Mouse (Mus musculus): ENCODE measurements around the gene Prickle4. TPM values are rescaled to one million over a fixed set of nuclear protein-coding genes. Genes with fewer than 3 reads are reported as not detected.

Prickle4 gene
- polyA plus RNA-seq, 1 experiment: 1.5 TPM

- H3K4me1 ChIP-seq (ENCODE audit: control insufficient read depth, insufficient read depth, low read length): no peaks in the 10 kb centered on the region
- TF ChIP-seq CTCF (IDR thresholded peaks at IDR 0.05; ENCODE audit: borderline replicate concordance, insufficient read depth, low read depth, low read length) (no peak), POLR2A (IDR thresholded peaks at IDR 0.05; ENCODE audit: borderline replicate concordance, insufficient read depth, low read length) (no peak)
- H3K4me3 ChIP-seq (replicated peaks; ENCODE audit: insufficient read depth, low read depth, low read length): no peak overlapping the region
- 52% methylated on average over 13 of the region's 22 CpGs for WGBS
- no peaks in the 10 kb centered on the region for H3K27me3 ChIP-seq (ENCODE audit: control insufficient read depth, insufficient read depth, low read length)
- DNase-seq: no peak
- H3K27ac ChIP-seq (ENCODE audit: insufficient read depth, low read length): no peak overlapping the region
Measured at GRCm38 (mm10) chr17:47712889-47713571, 18.5 kb upstream of the Prickle4 start.

GRCm38 (mm10) chr17:47711883-47712282, 17.3 kb upstream of the Prickle4 start:
- 69% methylated on average over 6 of the region's 6 CpGs for WGBS
- Histone ChIP-seq H3K27me3 (ENCODE audit: control insufficient read depth, insufficient read depth, low read length) (no peaks in the 10 kb centered on the region), H3K27ac (ENCODE audit: insufficient read depth, low read length) (no peak overlapping the region), H3K4me1 (ENCODE audit: control insufficient read depth, insufficient read depth, low read length) (no peaks in the 10 kb centered on the region), H3K4me3 (replicated peaks; ENCODE audit: insufficient read depth, low read depth, low read length) (no peak overlapping the region)
- TF ChIP-seq CTCF (IDR thresholded peaks at IDR 0.05; ENCODE audit: borderline replicate concordance, insufficient read depth, low read depth, low read length) (no peak), POLR2A (IDR thresholded peaks at IDR 0.05; ENCODE audit: borderline replicate concordance, insufficient read depth, low read length) (no peak)
- no peak for DNase-seq

- TF ChIP-seq CTCF (IDR thresholded peaks at IDR 0.05; ENCODE audit: borderline replicate concordance, insufficient read depth, low read depth, low read length) (no peak), POLR2A (IDR thresholded peaks at IDR 0.05; ENCODE audit: borderline replicate concordance, insufficient read depth, low read length) (no peak)
- no peak for DNase-seq
- H3K4me3 ChIP-seq (replicated peaks; ENCODE audit: insufficient read depth, low read depth, low read length): no peak overlapping the region
- WGBS: 87% methylated on average over 3 of the region's 3 CpGs
- H3K4me1 ChIP-seq (ENCODE audit: control insufficient read depth, insufficient read depth, low read length): no peaks in the 10 kb centered on the region
- no peak overlapping the region for H3K27ac ChIP-seq (ENCODE audit: insufficient read depth, low read length)
- no peaks in the 10 kb centered on the region for H3K27me3 ChIP-seq (ENCODE audit: control insufficient read depth, insufficient read depth, low read length)
Measured at GRCm38 (mm10) chr17:47710036-47710435, 15.5 kb upstream of the Prickle4 start.

GRCm38 (mm10) chr17:47708972-47709371, 14.4 kb upstream of the Prickle4 start:
- Histone ChIP-seq H3K4me1 (ENCODE audit: control insufficient read depth, insufficient read depth, low read length) (no peaks in the 10 kb centered on the region), H3K27me3 (ENCODE audit: control insufficient read depth, insufficient read depth, low read length) (no peaks in the 10 kb centered on the region), H3K4me3 (replicated peaks; ENCODE audit: insufficient read depth, low read depth, low read length) (no peak overlapping the region), H3K27ac (ENCODE audit: insufficient read depth, low read length) (no peak overlapping the region)
- TF ChIP-seq POLR2A (IDR thresholded peaks at IDR 0.05; ENCODE audit: borderline replicate concordance, insufficient read depth, low read length): no peak
- no peak for TF ChIP-seq CTCF (IDR thresholded peaks at IDR 0.05; ENCODE audit: borderline replicate concordance, insufficient read depth, low read depth, low read length)
- WGBS: 78% methylated on average over 4 of the region's 4 CpGs
- no peak for DNase-seq

- TF ChIP-seq POLR2A (IDR thresholded peaks at IDR 0.05; ENCODE audit: borderline replicate concordance, insufficient read depth, low read length) (no peak), CTCF (IDR thresholded peaks at IDR 0.05; ENCODE audit: borderline replicate concordance, insufficient read depth, low read depth, low read length) (no peak)
- DNase-seq: no peak
- Histone ChIP-seq H3K4me1 (ENCODE audit: control insufficient read depth, insufficient read depth, low read length) (no peaks in the 10 kb centered on the region), H3K4me3 (replicated peaks; ENCODE audit: insufficient read depth, low read depth, low read length) (no peak overlapping the region), H3K27me3 (ENCODE audit: control insufficient read depth, insufficient read depth, low read length) (no peaks in the 10 kb centered on the region), H3K27ac (ENCODE audit: insufficient read depth, low read length) (no peak overlapping the region)
- 60% methylated on average over 3 of the region's 3 CpGs for WGBS
Measured at GRCm38 (mm10) chr17:47707961-47708360, 13.4 kb upstream of the Prickle4 start.

GRCm38 (mm10) chr17:47706196-47706595, 11.7 kb upstream of the Prickle4 start:
- DNase-seq: no peak
- Histone ChIP-seq H3K4me1 (ENCODE audit: control insufficient read depth, insufficient read depth, low read length) (no peaks in the 10 kb centered on the region), H3K27me3 (ENCODE audit: control insufficient read depth, insufficient read depth, low read length) (no peaks in the 10 kb centered on the region), H3K27ac (ENCODE audit: insufficient read depth, low read length) (no peak overlapping the region), H3K4me3 (replicated peaks; ENCODE audit: insufficient read depth, low read depth, low read length) (no peak overlapping the region)
- WGBS: 22% methylated on average over 1 of the region's 1 CpGs
- no peak for TF ChIP-seq CTCF (IDR thresholded peaks at IDR 0.05; ENCODE audit: borderline replicate concordance, insufficient read depth, low read depth, low read length)
- no peak for TF ChIP-seq POLR2A (IDR thresholded peaks at IDR 0.05; ENCODE audit: borderline replicate concordance, insufficient read depth, low read length)

GRCm38 (mm10) chr17:47704692-47705091, 10.2 kb upstream of the Prickle4 start:
- Histone ChIP-seq H3K4me3 (replicated peaks; ENCODE audit: insufficient read depth, low read depth, low read length) (no peak overlapping the region), H3K27me3 (ENCODE audit: control insufficient read depth, insufficient read depth, low read length) (no peaks in the 10 kb centered on the region), H3K4me1 (ENCODE audit: control insufficient read depth, insufficient read depth, low read length) (no peaks in the 10 kb centered on the region), H3K27ac (ENCODE audit: insufficient read depth, low read length) (no peak overlapping the region)
- no peak for TF ChIP-seq POLR2A (IDR thresholded peaks at IDR 0.05; ENCODE audit: borderline replicate concordance, insufficient read depth, low read length)
- TF ChIP-seq CTCF (IDR thresholded peaks at IDR 0.05; ENCODE audit: borderline replicate concordance, insufficient read depth, low read depth, low read length): no peak
- DNase-seq: no peak
- 77% methylated on average over 4 of the region's 4 CpGs for WGBS

GRCm38 (mm10) chr17:47703556-47703955, 9.0 kb upstream of the Prickle4 start:
- no peaks in the 10 kb centered on the region for H3K4me1 ChIP-seq (ENCODE audit: control insufficient read depth, insufficient read depth, low read length)
- DNase-seq: no peak
- no peak overlapping the region for H3K27ac ChIP-seq (ENCODE audit: insufficient read depth, low read length)
- TF ChIP-seq POLR2A (IDR thresholded peaks at IDR 0.05; ENCODE audit: borderline replicate concordance, insufficient read depth, low read length): no peak
- no peak for TF ChIP-seq CTCF (IDR thresholded peaks at IDR 0.05; ENCODE audit: borderline replicate concordance, insufficient read depth, low read depth, low read length)
- WGBS: 46% methylated on average over 20 of the region's 20 CpGs
- no peaks in the 10 kb centered on the region for H3K27me3 ChIP-seq (ENCODE audit: control insufficient read depth, insufficient read depth, low read length)
- H3K4me3 ChIP-seq (replicated peaks; ENCODE audit: insufficient read depth, low read depth, low read length): no peak overlapping the region
